Mouse (Mus musculus) activated CD4-positive, CD25-positive, alpha-beta regulatory T cell (primary cell): Measurements from ENCODE around the gene Olfr139. TPM values are rescaled to one million over a fixed set of nuclear protein-coding genes. Genes with fewer than 3 reads are reported as not detected.

Experiments
- polyA plus RNA-seq, 2 experiments: library from polyadenylated mRNA; unstranded; fragments of 100-300 nt; shearing (Covaris generic); gene quantifications; one replicate each; pipeline ENCODE4 v1.2.1; 2017

Gene Olfr139
- under 1 TPM in 1 of 2 experiments, not detected in 1; 0.44 TPM for polyA plus RNA-seq

GRCm38 (mm10) chr11:74056451-74056850 is at the start of gene Olfr139, which contains the start of gene Olfr399:
Olfr139 (minus strand) TSS chr11:74056551.
Olfr399 (minus strand) TSS chr11:74056615.

GRCm38 (mm10) chr11:74069655-74070054 is 13.3 kb upstream of the Olfr139 start, which contains the start of gene Zfp616:
Zfp616 (plus strand) TSS chr11:74069955.

Other genes with a start within 250 kb of the Olfr139 start
- gene Olfr392, start 239.5 kb downstream of the Olfr139 start, polyA plus RNA-seq: under 1 TPM in 1 of 2 experiments, not detected in 1; 0.06 TPM
- gene Olfr393, start 205.1 kb downstream of the Olfr139 start, polyA plus RNA-seq: not detected
- gene Olfr394, start 165.8 kb downstream of the Olfr139 start, polyA plus RNA-seq: not detected
- not detected for gene Olfr395, start 147.3 kb downstream of the Olfr139 start, polyA plus RNA-seq
- gene Olfr23, start 119.9 kb downstream of the Olfr139 start, polyA plus RNA-seq: under 1 TPM in 1 of 2 experiments, not detected in 1; 0.20 TPM
- under 1 TPM in 1 of 2 experiments, not detected in 1; 0.27 TPM for gene Olfr397, start 95.7 kb downstream of the Olfr139 start, polyA plus RNA-seq
- under 1 TPM in 1 of 2 experiments, not detected in 1; 0.04 TPM for gene Olfr398, start 66.1 kb downstream of the Olfr139 start, polyA plus RNA-seq
- gene Olfr399, start 64 bp upstream of the Olfr139 start, polyA plus RNA-seq: not detected
- gene Zfp616, start 13.4 kb upstream of the Olfr139 start, polyA plus RNA-seq: under 1 TPM in 1 of 2 experiments, not detected in 1; 0.08 TPM
- not detected for gene Olfr401, start 57.2 kb upstream of the Olfr139 start, polyA plus RNA-seq
- gene Olfr402, start 97.0 kb upstream of the Olfr139 start, polyA plus RNA-seq: not detected
- under 1 TPM in 1 of 2 experiments, not detected in 1; 0.10 TPM for gene Olfr403, start 129.7 kb upstream of the Olfr139 start, polyA plus RNA-seq
- gene Olfr43, start 154.8 kb upstream of the Olfr139 start, polyA plus RNA-seq: under 1 TPM; 0.13 to 0.49 TPM
- not detected for gene Olfr406, start 203.3 kb upstream of the Olfr139 start, polyA plus RNA-seq
- gene Olfr59, start 227.2 kb upstream of the Olfr139 start, polyA plus RNA-seq: not detected